Mouse (Mus musculus) embryo, embryonic 9.5 days (tissue): ENCODE measurements around the gene Gm32687.
"Not testable (repeated sequence)": the region's sequence is repeated elsewhere in the genome, so short reads cannot be mapped to it uniquely, and the experiment has no call there.

Experiments used
- DNase-seq: peaks from one replicate; pipeline ENCODE4 v3.0.0-alpha.2; 2017; ENCODE audit errors: extremely low spot score

Gm32687 gene

DNA sequence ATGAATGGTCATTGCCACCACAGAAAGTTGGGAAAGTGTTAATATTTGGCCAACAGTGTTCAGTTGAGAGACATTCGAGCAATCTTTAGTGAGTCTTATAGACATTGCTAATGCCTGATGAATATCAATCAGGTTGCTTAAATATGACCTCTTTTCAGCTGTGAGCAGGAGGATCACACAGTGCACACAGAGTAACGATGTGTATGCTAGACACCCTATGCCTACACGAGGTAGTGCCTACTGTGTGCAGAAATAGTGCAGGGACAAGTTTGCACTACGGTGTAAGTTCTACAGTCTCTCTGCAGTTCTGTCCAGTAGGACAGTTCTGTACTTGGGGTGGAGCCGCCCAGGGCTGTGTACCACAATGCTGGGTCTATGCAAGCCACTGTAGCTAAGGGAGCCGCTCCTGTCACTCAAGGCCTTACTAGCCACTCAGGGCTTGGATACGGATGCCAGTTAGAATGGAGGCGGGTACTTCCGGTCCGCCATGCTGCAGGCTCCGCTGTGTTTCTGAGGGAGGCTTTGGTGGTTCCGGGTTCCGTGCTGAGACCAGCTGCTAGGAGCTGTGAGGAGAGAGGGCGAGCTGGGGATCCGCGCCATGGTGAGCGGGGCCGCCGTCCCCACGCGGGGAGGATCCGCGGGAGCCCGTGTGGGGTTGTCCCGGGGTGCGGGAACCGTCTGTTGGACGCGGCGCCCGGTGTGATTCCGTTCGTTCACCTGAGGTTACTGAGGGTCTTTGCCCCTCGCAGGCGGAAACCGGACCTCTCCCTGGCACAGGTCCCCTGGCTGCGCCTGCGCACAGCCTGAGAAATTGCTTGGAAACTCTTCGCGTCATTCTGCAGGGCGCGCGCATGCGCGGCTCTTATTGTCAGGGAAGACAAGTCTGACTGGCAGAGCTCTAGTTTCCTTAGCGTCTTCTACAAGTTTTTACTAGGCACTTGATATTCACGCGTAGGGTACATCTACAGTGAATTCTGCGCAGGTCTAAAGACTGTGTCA lies at the start of gene Gm32687:
TSS of gene Gm32687 (plus strand) at position 526 of the 999 bp plus-strand sequence.
- not testable (repeated sequence) for DNase-seq

GRCm38 (mm10) chr10:81846219-81846618 lies 17.5 kb upstream of the Gm32687 start:
- not testable (repeated sequence) for DNase-seq

GRCm38 (mm10) chr10:81929842-81930743 lies 66.4 kb downstream of the Gm32687 start, which contains the start of gene Zfp781:
TSS of gene Zfp781 (minus strand) at chr10:81930480.
- DNase-seq, result not testable (repeated sequence)
